Mouse (Mus musculus) cerebellum, postnatal 14 days (tissue): ENCODE data around the gene Zfp747.

Experiments
- DNase-seq, 2 experiments: peaks; one replicate each; pipeline ENCODE4 v3.0.0; 2021; ENCODE audit warnings: mixed read lengths in 2 of 2

The Zfp747 gene

DNA sequence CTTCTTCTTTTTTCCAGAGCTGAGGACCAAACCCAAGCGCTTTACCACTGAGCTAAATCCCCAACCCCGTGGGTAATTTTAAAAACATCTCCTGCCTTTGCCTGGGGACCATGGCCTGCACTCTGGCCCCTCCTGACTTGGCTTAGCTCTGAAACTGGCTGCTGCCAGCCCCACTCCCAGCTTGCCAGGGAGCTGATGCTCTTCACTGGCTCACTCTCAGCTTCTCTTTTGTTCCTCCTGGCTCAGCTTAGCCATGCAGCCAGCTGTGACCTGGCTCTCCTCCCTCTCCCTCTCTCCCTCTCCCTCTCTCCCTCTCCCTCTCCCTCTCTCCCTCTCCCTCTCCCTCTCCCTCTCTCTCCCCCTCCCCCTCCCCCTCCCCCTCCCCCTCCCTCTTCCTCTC lies 49.2 kb downstream of the Zfp747 start:
- DNase-seq, result peak; percentile 71 to 74

DNA sequence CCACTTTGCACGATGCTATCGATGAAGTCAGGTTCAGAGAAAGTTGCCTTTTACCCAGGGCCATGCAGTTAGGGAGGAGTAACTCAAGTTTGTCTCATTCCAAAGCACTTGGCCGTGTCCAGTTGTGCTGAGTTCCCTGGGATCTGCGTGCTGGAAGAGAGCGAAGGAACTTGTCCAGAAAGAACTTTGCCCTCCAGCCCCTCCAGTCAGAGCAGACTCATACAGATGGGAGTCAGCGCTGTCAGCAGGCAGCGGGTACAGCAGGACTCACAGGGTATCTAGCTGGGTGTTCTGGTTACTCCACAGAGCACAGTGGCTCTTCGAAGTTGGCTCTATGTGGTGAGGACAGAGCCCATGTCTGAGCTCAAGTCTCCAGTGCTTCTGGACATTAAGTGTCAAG lies 50.3 kb downstream of the Zfp747 start:
- no peak for DNase-seq

DNA sequence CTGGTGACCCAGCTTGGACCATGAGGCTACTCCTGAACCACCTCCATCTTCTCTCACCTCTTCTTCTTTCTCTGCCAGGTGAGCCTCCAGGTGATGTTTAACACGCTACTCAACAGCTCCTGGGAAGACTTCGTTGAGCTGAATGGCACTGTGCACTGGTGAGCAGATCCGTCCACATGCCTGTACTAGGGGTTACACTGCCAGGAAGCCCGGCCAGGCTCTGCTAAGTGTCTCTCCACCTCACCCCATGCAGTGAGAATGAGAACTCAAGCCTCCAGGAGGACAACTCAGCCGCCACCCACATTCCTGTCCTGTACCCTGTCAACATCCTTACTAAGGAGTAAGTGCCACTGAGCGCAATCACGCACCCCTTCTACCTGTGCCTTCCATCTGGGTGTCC lies 50.9 kb downstream of the Zfp747 start:
- no peak for DNase-seq
